Mouse (Mus musculus) testis, adult 2 months (tissue): Measurements from ENCODE around the gene Gpt2.

Source experiments
- CTCF ChIP-seq: fragments of 200-500 bp; IDR thresholded peaks from 2 replicates; pipeline ENCODE4 v1.5.1; 2012; ENCODE audit warnings: low read depth, mild to moderate bottlenecking, inconsistent platforms, low read length, moderate library complexity; ENCODE audit not compliant: control insufficient read depth, insufficient read depth, insufficient replicate concordance
- POLR2A ChIP-seq: fragments of 200-500 bp; IDR thresholded peaks from 2 replicates; pipeline ENCODE4 v1.6.1; 2012; ENCODE audit warnings: low read depth, mild to moderate bottlenecking, inconsistent platforms, low read length, moderate library complexity; ENCODE audit not compliant: control insufficient read depth

GRCm38 (mm10) chr8:85530717-85531116 lies 38.3 kb downstream of the Gpt2 start:
- TF ChIP-seq CTCF (no peak), POLR2A (no peak)
